Mouse (Mus musculus): Measurements from ENCODE around the gene Zdhhc4.

DNA sequence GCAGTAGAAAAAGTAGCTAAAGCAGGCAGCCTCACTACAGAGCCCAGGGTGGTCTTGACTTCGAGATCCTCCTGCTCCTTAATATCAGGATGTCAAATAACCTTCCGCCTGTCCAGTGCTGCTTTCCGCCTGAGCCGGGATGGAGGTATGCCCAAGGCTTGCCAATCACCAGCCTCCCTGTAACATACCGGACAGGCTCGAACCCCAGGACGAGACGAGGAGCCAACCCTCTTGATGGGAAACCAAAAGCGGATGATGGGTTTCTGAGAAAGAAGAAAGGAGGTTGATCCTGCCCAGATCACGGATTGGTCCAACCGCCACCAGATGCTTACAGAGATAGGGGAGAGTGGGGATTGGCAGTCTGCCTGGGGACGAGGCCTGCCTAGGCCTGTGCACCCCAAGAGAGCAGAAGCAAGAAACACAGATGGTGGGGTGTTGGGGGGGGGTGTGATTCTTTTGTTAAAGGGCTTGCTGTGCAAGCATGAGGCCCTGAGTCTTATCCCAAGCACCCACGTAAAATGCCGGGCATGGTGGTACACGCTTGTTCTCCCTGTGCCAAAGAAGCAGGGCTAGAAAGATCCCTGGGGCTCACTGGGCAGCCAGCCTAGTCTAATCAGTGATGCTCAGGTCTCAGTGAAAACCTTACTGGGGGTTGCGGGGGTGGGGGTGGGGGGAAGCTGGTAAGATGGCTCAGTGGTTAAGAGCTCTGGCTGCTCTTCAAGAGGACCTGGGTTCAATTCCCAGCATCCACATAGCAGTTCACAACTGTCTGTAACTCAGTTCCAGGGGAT, 56.3 kb downstream of the Zdhhc4 start:
- TF ChIP-seq CTCF (IDR thresholded peaks at IDR 0.05; ENCODE audit: low read depth) (no peak), EP300 (optimal IDR thresholded peaks at IDR 0.05) (no peak)

All from stomach, postnatal 0 days (tissue).